Mouse (Mus musculus): ENCODE data around the gene Cnot8. TPM values are rescaled to one million over a fixed set of nuclear protein-coding genes. Genes with fewer than 3 reads are reported as not detected.

The Cnot8 gene
- polyA plus RNA-seq, 1 experiment from 2014 or later: 95.8 TPM

DNA sequence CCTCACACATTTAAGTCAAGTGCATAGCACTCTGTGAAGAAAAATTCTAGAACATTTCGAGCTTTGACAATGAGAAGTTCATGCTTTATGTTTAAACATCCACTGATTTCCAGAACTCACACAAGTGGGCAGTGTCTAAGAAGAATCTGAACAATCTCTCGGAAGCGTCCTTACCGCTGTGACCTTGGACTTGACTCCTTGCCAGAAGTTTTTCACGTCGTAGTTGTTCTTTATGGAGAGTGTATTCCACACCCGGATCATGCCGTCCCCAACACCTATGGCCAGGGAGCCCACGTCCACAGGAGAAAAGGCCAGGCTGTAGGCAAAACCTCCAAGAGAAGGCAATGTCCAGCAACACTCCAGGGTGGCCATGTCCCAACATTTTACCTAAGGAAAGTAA lies 51.5 kb downstream of the Cnot8 start:
- Histone ChIP-seq H3K36me3 (ENCODE audit: control insufficient read depth, insufficient read depth, low read length) (peaks cover 6% of the 10 kb centered on the region; the same call in 1 of the 2 replicates), H3K9ac (ENCODE audit: low read length) (no peak overlapping the region), H3K4me3 (ENCODE audit: low read depth, low read length) (no peak overlapping the region), H3K27me3 (ENCODE audit: control insufficient read depth, insufficient read depth, low read length) (no peaks in the 10 kb centered on the region), H3K4me1 (replicated peaks; ENCODE audit: control insufficient read depth, insufficient read depth, low read length) (no peaks in the 10 kb centered on the region), H3K9me3 (ENCODE audit: control insufficient read depth, low read length) (no peaks in the 10 kb centered on the region), H3K4me2 (ENCODE audit: low read depth, low read length, severe bottlenecking) (no peak overlapping the region), H3K27ac (ENCODE audit: low read depth, low read length) (no peak overlapping the region)
- DNase-seq (ENCODE audit: low spot score): no peak
- no peak for ATAC-seq (replicated peaks; ENCODE audit: low FRiP score)
- WGBS: 96% methylated on average over 9 of the region's 9 CpGs

- no peaks in the 10 kb centered on the region for H3K9me3 ChIP-seq (ENCODE audit: control insufficient read depth, low read length)
- H3K27ac ChIP-seq (ENCODE audit: low read depth, low read length): no peak overlapping the region
- no peak overlapping the region for H3K4me3 ChIP-seq (ENCODE audit: low read depth, low read length)
- no peak for ATAC-seq (replicated peaks; ENCODE audit: low FRiP score)
- no peak for DNase-seq (ENCODE audit: low spot score)
- WGBS: 88% methylated on average over 3 of the region's 3 CpGs
- H3K27me3 ChIP-seq (ENCODE audit: control insufficient read depth, insufficient read depth, low read length): no peaks in the 10 kb centered on the region
- no peaks in the 10 kb centered on the region for H3K4me1 ChIP-seq (replicated peaks; ENCODE audit: control insufficient read depth, insufficient read depth, low read length)
- H3K36me3 ChIP-seq (ENCODE audit: control insufficient read depth, insufficient read depth, low read length): peaks cover 6% of the 10 kb centered on the region; the same call in 1 of the 2 replicates
- H3K9ac ChIP-seq (ENCODE audit: low read length): no peak overlapping the region
- no peak overlapping the region for H3K4me2 ChIP-seq (ENCODE audit: low read depth, low read length, severe bottlenecking)
These were observed 52.9 kb downstream of the Cnot8 start for GRCm38 (mm10) chr11:58156871-58157270.

- Histone ChIP-seq H3K9ac (ENCODE audit: low read length) (no peak overlapping the region), H3K36me3 (ENCODE audit: control insufficient read depth, insufficient read depth, low read length) (peaks cover 6% of the 10 kb centered on the region; the same call in 1 of the 2 replicates), H3K27me3 (ENCODE audit: control insufficient read depth, insufficient read depth, low read length) (no peaks in the 10 kb centered on the region), H3K4me3 (ENCODE audit: low read depth, low read length) (no peak overlapping the region), H3K9me3 (ENCODE audit: control insufficient read depth, low read length) (peaks cover 2% of the 10 kb centered on the region; the same call in 1 of the 2 replicates), H3K27ac (ENCODE audit: low read depth, low read length) (no peak overlapping the region), H3K4me2 (ENCODE audit: low read depth, low read length, severe bottlenecking) (no peak overlapping the region), H3K4me1 (replicated peaks; ENCODE audit: control insufficient read depth, insufficient read depth, low read length) (no peaks in the 10 kb centered on the region)
- WGBS: 92% methylated on average over 2 of the region's 2 CpGs
- DNase-seq (ENCODE audit: low spot score): no peak
- no peak for ATAC-seq (replicated peaks; ENCODE audit: low FRiP score)
These were observed 61.1 kb downstream of the Cnot8 start for GRCm38 (mm10) chr11:58165072-58165471.

- WGBS: 0% methylated on average over 8 of the region's 8 CpGs
- peak overlapping the region; percentile 45 for H3K4me2 ChIP-seq (ENCODE audit: low read depth, low read length, severe bottlenecking)
- H3K27me3 ChIP-seq (ENCODE audit: control insufficient read depth, insufficient read depth, low read length): no peaks in the 10 kb centered on the region
- H3K27ac ChIP-seq (ENCODE audit: low read depth, low read length): no peak overlapping the region
- no peaks in the 10 kb centered on the region for H3K4me1 ChIP-seq (replicated peaks; ENCODE audit: control insufficient read depth, insufficient read depth, low read length)
- peak overlapping the region; percentile 81 for H3K4me3 ChIP-seq (ENCODE audit: low read depth, low read length)
- H3K9ac ChIP-seq (ENCODE audit: low read length): peak overlapping the region; percentile 78
- no peak for ATAC-seq (replicated peaks; ENCODE audit: low FRiP score)
- peaks cover 4% of the 10 kb centered on the region; the same call in 1 of the 2 replicates for H3K36me3 ChIP-seq (ENCODE audit: control insufficient read depth, insufficient read depth, low read length)
- DNase-seq (ENCODE audit: low spot score): no peak
- H3K9me3 ChIP-seq (ENCODE audit: control insufficient read depth, low read length): peaks cover 2% of the 10 kb centered on the region; the same call in 1 of the 2 replicates
These were observed 63.8 kb downstream of the Cnot8 start for GRCm38 (mm10) chr11:58167822-58168166.

Other genes with a start within 250 kb of the Cnot8 start
- 20.5 and 22.3 TPM in 2 replicates for gene Larp1, start 95.1 kb upstream of the Cnot8 start, polyA plus RNA-seq (2014; fragmentation: Nextera tagmentation; extraction: Ambion mirVana)
- not detected in 2 replicates for gene Gm12248, start 11.0 kb upstream of the Cnot8 start, polyA plus RNA-seq (2014; fragmentation: Nextera tagmentation; extraction: Ambion mirVana)
- gene Gemin5, start 64.4 kb downstream of the Cnot8 start, polyA plus RNA-seq (2014; fragmentation: Nextera tagmentation; extraction: Ambion mirVana): 27.4 and 27.7 TPM in 2 replicates
- gene Mrpl22, start 67.5 kb downstream of the Cnot8 start, polyA plus RNA-seq (2014; fragmentation: Nextera tagmentation; extraction: Ambion mirVana): 119 TPM in 2 replicates
- gene Igtp, start 95.4 kb downstream of the Cnot8 start, polyA plus RNA-seq (2014; fragmentation: Nextera tagmentation; extraction: Ambion mirVana): 2.0 and 2.3 TPM in 2 replicates
- 0.28 and 0.47 TPM in 2 replicates for gene Irgm2, start 95.5 kb downstream of the Cnot8 start, polyA plus RNA-seq (2014; fragmentation: Nextera tagmentation; extraction: Ambion mirVana)
- gene 4930438A08Rik, start 170.6 kb downstream of the Cnot8 start, polyA plus RNA-seq (2014; fragmentation: Nextera tagmentation; extraction: Ambion mirVana): 0.08 TPM in 1 of 2 replicates, not detected in the other
- 17.4 and 20.0 TPM in 2 replicates for gene Zfp692, start 202.9 kb downstream of the Cnot8 start, polyA plus RNA-seq (2014; fragmentation: Nextera tagmentation; extraction: Ambion mirVana)
- 30.6 and 33.2 TPM in 2 replicates for gene Zfp672, start 226.2 kb downstream of the Cnot8 start, polyA plus RNA-seq (2014; fragmentation: Nextera tagmentation; extraction: Ambion mirVana)
- 36.7 and 41.0 TPM in 2 replicates for gene Sh3bp5l, start 226.6 kb downstream of the Cnot8 start, polyA plus RNA-seq (2014; fragmentation: Nextera tagmentation; extraction: Ambion mirVana)

All from forebrain, embryonic 11.5 days (tissue).